Mouse (Mus musculus) intestine, embryonic 16.5 days (tissue): ENCODE measurements at regions not wholly inside any gene's neighbourhood (a gene's known extent, or its start where the extent isn't known, plus 50 kb on each side); places are given as distances from the start of the nearest gene placed in this dataset.
A peak's percentile ranks its signal among the peaks of the same experiment; 100 is the strongest.

Source experiments
- ATAC-seq: fragments of 200-750 bp; cut with Nextera tagmentation; 2 replicates; pipeline ENCODE4 v1.8.0; 2017; ENCODE audit warnings: moderate TSS enrichment, moderate library complexity
- H3K27ac ChIP-seq: fragments of 300-500 bp; sonication (generic); 2 replicates; pipeline ENCODE4 v1.5.1; 2014; ENCODE audit warnings: mild to moderate bottlenecking, low read length
- H3K27me3 ChIP-seq: fragments of 300-500 bp; sonication (generic); replicated peaks from 2 replicates; pipeline ENCODE4 v1.6.1; 2014; ENCODE audit warnings: low read length, control low read depth, mixed read lengths; ENCODE audit not compliant: control insufficient read depth, insufficient read depth
- H3K36me3 ChIP-seq: fragments of 300-500 bp; sonication (generic); 2 replicates; pipeline ENCODE4 v1.6.1; 2014; ENCODE audit warnings: low read length, control low read depth; ENCODE audit not compliant: control insufficient read depth, insufficient read depth
- H3K4me1 ChIP-seq: fragments of 300-500 bp; sonication (generic); 2 replicates; pipeline ENCODE4 v1.6.1; 2014; ENCODE audit warnings: low read length, control low read depth, mixed read lengths; ENCODE audit not compliant: control insufficient read depth, insufficient read depth
- H3K4me2 ChIP-seq: fragments of 300-500 bp; sonication (generic); 2 replicates; pipeline ENCODE4 v1.6.1; 2014; ENCODE audit warnings: low read depth, low read length, control low read depth
- H3K4me3 ChIP-seq: fragments of 300-500 bp; sonication (generic); 2 replicates; pipeline ENCODE4 v1.5.1; 2014; ENCODE audit warnings: mild to moderate bottlenecking, low read length
- H3K9ac ChIP-seq: fragments of 300-500 bp; sonication (generic); 2 replicates; pipeline ENCODE4 v1.6.1; 2014; ENCODE audit warnings: low read depth, low read length
- H3K9me3 ChIP-seq: fragments of 300-500 bp; sonication (generic); 2 replicates; pipeline ENCODE4 v1.6.1; 2016; ENCODE audit warnings: low read length, control low read depth; ENCODE audit not compliant: control insufficient read depth
- WGBS: fragments of 180-500 bp; shearing (Covaris S2); extraction: QIAGEN DNeasy Blood & Tissue Kit; methylation state at CpG from one replicate; pipeline ENCODE4 v1.1.7; 2014; 5-methylcytosine and 5-hydroxymethylcytosine counted together

GRCm38 (mm10) chr4:95377222-95378134 lies 179.8 kb upstream of the Fggy start:
- ATAC-seq = peak; percentile 82
- Histone ChIP-seq H3K4me2 (no peak overlapping the region), H3K36me3 (no peaks in the 10 kb centered on the region), H3K27me3 (no peaks in the 10 kb centered on the region), H3K27ac (peak overlapping the region; percentile 69), H3K4me3 (no peak overlapping the region), H3K9me3 (no peaks in the 10 kb centered on the region), H3K9ac (no peak overlapping the region), H3K4me1 (peaks cover 6% of the 10 kb centered on the region; the same call in 1 of the 2 replicates)
- WGBS = 41% methylated on average over 9 of the region's 9 CpGs

DNA sequence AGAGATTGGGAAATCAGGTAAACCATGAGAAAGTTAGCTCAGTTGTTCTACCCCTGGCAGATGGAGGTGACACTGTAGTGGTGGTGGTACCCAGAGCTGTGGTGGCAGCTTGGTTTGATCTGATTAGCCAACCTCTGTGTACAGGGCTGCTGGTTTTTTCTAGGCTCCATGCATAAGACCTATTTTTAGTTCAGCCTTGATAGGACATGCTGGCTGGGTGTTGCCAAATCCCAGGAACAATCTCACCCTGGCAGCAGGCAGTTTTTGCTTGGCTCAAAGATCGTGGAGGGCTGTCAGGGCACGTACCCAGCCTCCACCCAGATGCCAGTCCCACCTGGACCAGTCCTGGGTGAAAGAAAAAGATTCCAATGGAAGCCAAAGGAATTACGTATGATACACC lies 178.7 kb upstream of the Fggy start:
- Histone ChIP-seq H3K9ac (no peak overlapping the region), H3K36me3 (no peaks in the 10 kb centered on the region), H3K27ac (no peak overlapping the region), H3K27me3 (no peaks in the 10 kb centered on the region), H3K4me3 (no peak overlapping the region), H3K4me1 (peaks cover 6% of the 10 kb centered on the region; the same call in 1 of the 2 replicates), H3K4me2 (no peak overlapping the region), H3K9me3 (no peaks in the 10 kb centered on the region)
- ATAC-seq = 0 out of 2 replicates have a peak, but pooled peaks have one; percentile 37
- 92% methylated on average over 3 of the region's 3 CpGs for WGBS

- H3K4me3 ChIP-seq = no peak overlapping the region
- no peak overlapping the region for H3K27ac ChIP-seq
- H3K9ac ChIP-seq = no peak overlapping the region
- no peak overlapping the region for H3K4me2 ChIP-seq
- H3K27me3 ChIP-seq = no peaks in the 10 kb centered on the region
- WGBS = 78% methylated on average over 8 of the region's 8 CpGs
- no peak for ATAC-seq
- no peaks in the 10 kb centered on the region for H3K36me3 ChIP-seq
- no peaks in the 10 kb centered on the region for H3K9me3 ChIP-seq
- H3K4me1 ChIP-seq = peaks cover 7% of the 10 kb centered on the region; the same call in 1 of the 2 replicates
Measured at GRCm38 (mm10) chr4:95383216-95383892, 174.0 kb upstream of the Fggy start.

DNA sequence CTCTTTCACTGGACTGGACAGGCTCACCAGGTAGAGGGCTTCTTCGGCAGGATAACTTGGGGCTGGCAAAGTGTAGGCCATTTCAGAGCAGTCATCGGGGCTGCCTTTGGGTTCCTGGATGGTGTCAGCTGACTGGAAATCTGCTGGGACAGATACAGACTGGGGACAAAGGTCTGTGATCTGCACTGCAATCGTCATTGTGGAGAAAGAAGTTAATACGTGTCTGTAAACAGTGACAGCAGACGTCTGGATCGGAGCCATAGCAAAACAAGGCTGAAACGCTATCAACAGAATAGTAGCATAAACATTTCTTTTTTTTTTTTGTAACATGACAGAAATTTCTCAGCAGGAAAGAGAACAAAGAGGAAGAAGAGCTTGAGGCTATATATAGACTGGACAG lies 171.8 kb upstream of the Fggy start:
- Histone ChIP-seq H3K27me3 (no peaks in the 10 kb centered on the region), H3K9me3 (no peaks in the 10 kb centered on the region), H3K27ac (peak overlapping the region; percentile 70), H3K4me1 (peaks cover 12% of the 10 kb centered on the region), H3K4me2 (no peak overlapping the region), H3K9ac (0 out of 2 replicates have a peak overlapping the region, but pooled peaks have one; percentile 6), H3K36me3 (no peaks in the 10 kb centered on the region), H3K4me3 (no peak overlapping the region)
- peak; percentile 90 for ATAC-seq
- 23% methylated on average over 7 of the region's 7 CpGs for WGBS

DNA sequence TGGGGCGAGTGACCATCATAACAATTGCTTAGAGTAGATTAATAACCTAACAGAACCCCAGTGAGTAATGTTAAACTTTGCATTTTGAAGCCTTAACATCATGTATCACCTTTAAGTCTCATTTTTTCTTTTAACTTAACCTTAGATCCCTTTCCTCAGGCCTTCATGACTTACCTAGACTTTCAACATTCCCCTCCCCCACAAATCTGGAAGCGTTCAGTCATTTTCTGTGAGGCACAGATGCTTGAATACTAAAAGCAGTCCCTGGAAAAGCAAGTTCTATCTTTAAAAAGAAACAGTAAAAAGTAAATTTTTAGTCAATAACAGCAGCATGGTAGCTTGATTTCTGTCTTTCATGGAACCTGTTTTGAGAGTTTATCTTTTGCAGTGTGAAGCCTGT lies 171.3 kb upstream of the Fggy start:
- H3K4me3 ChIP-seq = no peak overlapping the region
- H3K27ac ChIP-seq = no peak overlapping the region
- no peaks in the 10 kb centered on the region for H3K9me3 ChIP-seq
- WGBS = 34% methylated on average over 2 of the region's 2 CpGs
- H3K27me3 ChIP-seq = no peaks in the 10 kb centered on the region
- no peak for ATAC-seq
- no peak overlapping the region for H3K9ac ChIP-seq
- H3K36me3 ChIP-seq = no peaks in the 10 kb centered on the region
- peaks cover 12% of the 10 kb centered on the region for H3K4me1 ChIP-seq
- no peak overlapping the region for H3K4me2 ChIP-seq

- no peak overlapping the region for H3K27ac ChIP-seq
- no peak overlapping the region for H3K9ac ChIP-seq
- WGBS = 54% methylated on average over 3 of the region's 3 CpGs
Measured at GRCm38 (mm10) chr4:95388556-95388955, 168.8 kb upstream of the Fggy start.

GRCm38 (mm10) chr4:95389647-95390046 lies 167.7 kb upstream of the Fggy start:
- Histone ChIP-seq H3K9me3 (no peaks in the 10 kb centered on the region), H3K9ac (no peak overlapping the region), H3K27me3 (no peaks in the 10 kb centered on the region), H3K4me3 (no peak overlapping the region), H3K4me1 (peaks cover 12% of the 10 kb centered on the region), H3K4me2 (no peak overlapping the region), H3K27ac (no peak overlapping the region), H3K36me3 (no peaks in the 10 kb centered on the region)
- peak; percentile 62 for ATAC-seq
- 49% methylated on average over 2 of the region's 2 CpGs for WGBS

More at GRCm38 (mm10) chr4:95388556-95388955, 168.8 kb upstream of the Fggy start:
- ATAC-seq = no peak
- no peak overlapping the region for H3K4me3 ChIP-seq
- no peak overlapping the region for H3K4me2 ChIP-seq
- H3K36me3 ChIP-seq = no peaks in the 10 kb centered on the region
- no peaks in the 10 kb centered on the region for H3K27me3 ChIP-seq
- no peaks in the 10 kb centered on the region for H3K9me3 ChIP-seq
- peaks cover 12% of the 10 kb centered on the region for H3K4me1 ChIP-seq

DNA sequence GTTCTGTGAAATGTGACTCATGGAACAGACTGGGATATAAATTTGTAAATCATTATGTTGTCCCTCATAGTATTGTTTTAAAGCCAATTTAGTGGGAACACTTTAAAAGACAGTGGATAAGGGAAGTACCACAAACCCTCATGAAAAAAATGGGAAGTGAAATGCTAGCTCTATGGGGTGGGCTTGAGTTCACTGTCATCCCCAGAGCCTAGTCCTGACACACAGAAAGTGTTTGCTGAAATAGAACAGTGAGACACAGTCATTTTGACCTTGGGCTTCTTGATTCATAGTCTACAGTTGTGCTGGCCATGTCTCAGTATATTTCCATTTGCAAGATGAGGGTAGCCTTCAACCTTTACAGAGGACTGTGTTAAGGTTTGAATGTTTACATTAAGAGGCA lies 166.8 kb upstream of the Fggy start:
- peaks cover 5% of the 10 kb centered on the region for H3K4me1 ChIP-seq
- no peak overlapping the region for H3K4me2 ChIP-seq
- no peaks in the 10 kb centered on the region for H3K9me3 ChIP-seq
- ATAC-seq = no peak
- H3K36me3 ChIP-seq = no peaks in the 10 kb centered on the region
- no peak overlapping the region for H3K9ac ChIP-seq
- H3K4me3 ChIP-seq = no peak overlapping the region
- no peak overlapping the region for H3K27ac ChIP-seq
- no peaks in the 10 kb centered on the region for H3K27me3 ChIP-seq

- Histone ChIP-seq H3K27ac (no peak overlapping the region), H3K4me1 (no peaks in the 10 kb centered on the region), H3K27me3 (no peaks in the 10 kb centered on the region), H3K9ac (no peak overlapping the region), H3K9me3 (no peaks in the 10 kb centered on the region), H3K4me3 (no peak overlapping the region), H3K36me3 (no peaks in the 10 kb centered on the region), H3K4me2 (no peak overlapping the region)
- ATAC-seq = no peak
- 73% methylated on average over 3 of the region's 3 CpGs for WGBS
Measured at GRCm38 (mm10) chr4:95395746-95396145, 161.6 kb upstream of the Fggy start.
